Mouse (Mus musculus): ENCODE measurements at regions not wholly inside any gene's neighbourhood (a gene's known extent, or its start where the extent isn't known, plus 50 kb on each side); places are given as distances from the start of the nearest gene placed in this dataset.
"Not testable (repeated sequence)": the region's sequence is repeated elsewhere in the genome, so short reads cannot be mapped to it uniquely, and the experiment has no call there.

GRCm38 (mm10) chr12:112301929-112302328, 155.9 kb downstream of the Kif26a start:
- Histone ChIP-seq H3K9me3 (ENCODE audit: control insufficient read depth, low read length) (no peaks in the 10 kb centered on the region), H3K27ac (ENCODE audit: low read length) (no peak overlapping the region), H3K4me2 (ENCODE audit: low read length) (no peak overlapping the region), H3K27me3 (replicated peaks; ENCODE audit: control insufficient read depth, insufficient read depth, low read length) (no peaks in the 10 kb centered on the region), H3K36me3 (ENCODE audit: control insufficient read depth, insufficient read depth) (no peaks in the 10 kb centered on the region), H3K9ac (replicated peaks; ENCODE audit: low read depth, low read length) (no peak overlapping the region), H3K4me1 (replicated peaks; ENCODE audit: control insufficient read depth, insufficient read depth, low read length) (peaks cover 32% of the 10 kb centered on the region), H3K4me3 (replicated peaks; ENCODE audit: low read length) (no peak overlapping the region)
- WGBS, result 32% methylated on average over 8 of the region's 8 CpGs
- ATAC-seq, result no peak

- peaks cover 17% of the 10 kb centered on the region; the same call in 1 of the 2 replicates for H3K4me1 ChIP-seq (replicated peaks; ENCODE audit: control insufficient read depth, insufficient read depth, low read length)
- H3K36me3 ChIP-seq (ENCODE audit: control insufficient read depth, insufficient read depth), result no peaks in the 10 kb centered on the region
- no peaks in the 10 kb centered on the region for H3K27me3 ChIP-seq (replicated peaks; ENCODE audit: control insufficient read depth, insufficient read depth, low read length)
- H3K27ac ChIP-seq (ENCODE audit: low read length), result peak overlapping the region; percentile 17
- WGBS, result 54% methylated on average over 7 of the region's 7 CpGs
- no peak overlapping the region for H3K9ac ChIP-seq (replicated peaks; ENCODE audit: low read depth, low read length)
- peak; percentile 57 for ATAC-seq
- H3K4me3 ChIP-seq (replicated peaks; ENCODE audit: low read length), result no peak overlapping the region
- H3K9me3 ChIP-seq (ENCODE audit: control insufficient read depth, low read length), result no peaks in the 10 kb centered on the region
- H3K4me2 ChIP-seq (ENCODE audit: low read length), result no peak overlapping the region
These were observed 160.2 kb downstream of the Kif26a start for GRCm38 (mm10) chr12:112306208-112306607.

- Histone ChIP-seq H3K27ac (ENCODE audit: low read length) (no peak overlapping the region), H3K36me3 (ENCODE audit: control insufficient read depth, insufficient read depth) (no peaks in the 10 kb centered on the region), H3K9me3 (ENCODE audit: control insufficient read depth, low read length) (no peaks in the 10 kb centered on the region), H3K4me2 (ENCODE audit: low read length) (no peak overlapping the region), H3K27me3 (replicated peaks; ENCODE audit: control insufficient read depth, insufficient read depth, low read length) (no peaks in the 10 kb centered on the region), H3K4me3 (replicated peaks; ENCODE audit: low read length) (no peak overlapping the region), H3K4me1 (replicated peaks; ENCODE audit: control insufficient read depth, insufficient read depth, low read length) (peaks cover 12% of the 10 kb centered on the region; the same call in 1 of the 2 replicates), H3K9ac (replicated peaks; ENCODE audit: low read depth, low read length) (no peak overlapping the region)
- ATAC-seq, result no peak
These were observed 162.0 kb downstream of the Kif26a start for GRCm38 (mm10) chr12:112308016-112308415.

DNA sequence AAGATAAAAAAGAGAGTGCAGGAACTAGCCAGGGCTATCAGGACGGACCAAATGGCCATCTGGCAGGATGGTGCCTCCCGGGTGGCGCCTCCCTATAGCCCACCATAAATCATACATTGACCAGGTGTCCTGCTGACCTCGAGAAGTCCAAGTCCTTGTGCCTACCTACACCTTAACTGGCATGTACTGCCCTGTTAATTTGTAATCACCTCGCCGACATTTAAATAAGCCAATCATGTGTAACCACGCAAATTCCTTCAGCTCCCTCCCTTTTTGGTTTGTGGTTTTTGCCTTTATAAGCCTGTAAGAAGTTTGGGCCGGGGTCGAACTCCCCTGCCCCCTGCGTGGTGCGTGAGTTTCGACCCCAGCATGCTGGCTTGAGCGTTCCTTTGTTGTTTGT, 163.1 kb downstream of the Kif26a start:
- H3K4me3 ChIP-seq (replicated peaks; ENCODE audit: low read length); H3K4me2 ChIP-seq (ENCODE audit: low read length); H3K9ac ChIP-seq (replicated peaks; ENCODE audit: low read depth, low read length); H3K36me3 ChIP-seq (ENCODE audit: control insufficient read depth, insufficient read depth); H3K9me3 ChIP-seq (ENCODE audit: control insufficient read depth, low read length); H3K27me3 ChIP-seq (replicated peaks; ENCODE audit: control insufficient read depth, insufficient read depth, low read length); ATAC-seq; H3K27ac ChIP-seq (ENCODE audit: low read length): not testable (repeated sequence)
- peaks cover 12% of the 10 kb centered on the region; the same call in 1 of the 2 replicates for H3K4me1 ChIP-seq (replicated peaks; ENCODE audit: control insufficient read depth, insufficient read depth, low read length)
- 94% methylated on average over 13 of the region's 13 CpGs for WGBS

DNA sequence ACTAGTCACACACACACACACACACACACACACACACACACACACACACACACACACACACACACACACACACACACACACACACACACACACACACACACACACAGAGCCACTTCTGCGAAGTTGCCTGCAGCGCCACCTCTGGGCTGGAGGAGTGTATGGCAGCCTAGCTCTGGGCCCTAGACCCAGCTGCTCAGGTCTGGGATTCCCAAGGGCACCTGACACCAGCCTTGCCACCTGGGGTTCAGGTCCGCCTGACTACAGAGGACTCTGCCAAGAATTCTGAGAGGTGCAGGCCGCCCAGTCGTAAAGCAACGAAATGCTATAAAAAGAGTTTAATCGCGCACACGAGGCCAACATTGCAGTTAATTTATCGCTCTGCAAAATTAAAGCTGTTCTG, 163.8 kb downstream of the Kif26a start:
- 83% methylated on average over 10 of the region's 10 CpGs for WGBS
- ATAC-seq, result no peak
- H3K4me2 ChIP-seq (ENCODE audit: low read length), result no peak overlapping the region

GRCm38 (mm10) chr12:112310661-112311060, 164.7 kb downstream of the Kif26a start:
- H3K36me3 ChIP-seq (ENCODE audit: control insufficient read depth, insufficient read depth), result no peaks in the 10 kb centered on the region
- H3K4me3 ChIP-seq (replicated peaks; ENCODE audit: low read length), result no peak overlapping the region
- H3K4me1 ChIP-seq (replicated peaks; ENCODE audit: control insufficient read depth, insufficient read depth, low read length), result peaks cover 8% of the 10 kb centered on the region; the same call in 1 of the 2 replicates
- no peaks in the 10 kb centered on the region for H3K9me3 ChIP-seq (ENCODE audit: control insufficient read depth, low read length)
- H3K27me3 ChIP-seq (replicated peaks; ENCODE audit: control insufficient read depth, insufficient read depth, low read length), result no peaks in the 10 kb centered on the region
- no peak overlapping the region for H3K4me2 ChIP-seq (ENCODE audit: low read length)
- no peak overlapping the region for H3K9ac ChIP-seq (replicated peaks; ENCODE audit: low read depth, low read length)
- H3K27ac ChIP-seq (ENCODE audit: low read length), result no peak overlapping the region
- ATAC-seq, result peak; percentile 32
- 68% methylated on average over 10 of the region's 10 CpGs for WGBS

More for the DNA sequence above, 163.8 kb downstream of the Kif26a start:
- Histone ChIP-seq H3K36me3 (ENCODE audit: control insufficient read depth, insufficient read depth) (no peaks in the 10 kb centered on the region), H3K9ac (replicated peaks; ENCODE audit: low read depth, low read length) (no peak overlapping the region), H3K4me3 (replicated peaks; ENCODE audit: low read length) (no peak overlapping the region), H3K4me1 (replicated peaks; ENCODE audit: control insufficient read depth, insufficient read depth, low read length) (peaks cover 12% of the 10 kb centered on the region; the same call in 1 of the 2 replicates), H3K9me3 (ENCODE audit: control insufficient read depth, low read length) (no peaks in the 10 kb centered on the region), H3K27ac (ENCODE audit: low read length) (no peak overlapping the region), H3K27me3 (replicated peaks; ENCODE audit: control insufficient read depth, insufficient read depth, low read length) (no peaks in the 10 kb centered on the region)

DNA sequence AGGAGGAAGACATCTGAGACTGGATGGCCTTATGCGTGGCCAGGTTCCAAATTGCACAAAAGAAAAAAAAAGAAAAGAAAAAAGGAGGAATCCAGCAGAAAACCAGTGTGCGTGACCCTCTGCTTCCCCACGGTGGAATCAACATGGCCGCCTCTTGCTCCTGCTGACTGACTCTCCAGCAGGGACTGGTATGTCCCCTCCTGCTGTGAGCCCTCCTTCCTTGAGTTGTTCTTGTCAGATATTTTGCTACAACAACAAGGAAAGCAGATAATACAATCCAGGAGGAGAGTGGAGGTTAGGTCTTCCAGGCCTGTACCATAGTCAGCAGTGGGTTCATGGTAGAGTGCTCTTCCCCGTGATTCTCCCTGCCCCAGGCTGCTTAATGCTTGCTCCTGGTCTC, 168.8 kb downstream of the Kif26a start:
- Histone ChIP-seq H3K27me3 (replicated peaks; ENCODE audit: control insufficient read depth, insufficient read depth, low read length) (no peaks in the 10 kb centered on the region), H3K4me3 (replicated peaks; ENCODE audit: low read length) (no peak overlapping the region), H3K27ac (ENCODE audit: low read length) (no peak overlapping the region), H3K36me3 (ENCODE audit: control insufficient read depth, insufficient read depth) (no peaks in the 10 kb centered on the region), H3K9me3 (ENCODE audit: control insufficient read depth, low read length) (no peaks in the 10 kb centered on the region), H3K9ac (replicated peaks; ENCODE audit: low read depth, low read length) (no peak overlapping the region), H3K4me2 (ENCODE audit: low read length) (no peak overlapping the region), H3K4me1 (replicated peaks; ENCODE audit: control insufficient read depth, insufficient read depth, low read length) (no peaks in the 10 kb centered on the region)
- 72% methylated on average over 5 of the region's 5 CpGs for WGBS
- no peak for ATAC-seq

- Histone ChIP-seq H3K36me3 (ENCODE audit: control insufficient read depth, insufficient read depth) (no peaks in the 10 kb centered on the region), H3K9me3 (ENCODE audit: control insufficient read depth, low read length) (no peaks in the 10 kb centered on the region), H3K9ac (replicated peaks; ENCODE audit: low read depth, low read length) (no peak overlapping the region), H3K4me3 (replicated peaks; ENCODE audit: low read length) (no peak overlapping the region), H3K27me3 (replicated peaks; ENCODE audit: control insufficient read depth, insufficient read depth, low read length) (no peaks in the 10 kb centered on the region), H3K4me2 (ENCODE audit: low read length) (no peak overlapping the region), H3K4me1 (replicated peaks; ENCODE audit: control insufficient read depth, insufficient read depth, low read length) (no peaks in the 10 kb centered on the region), H3K27ac (ENCODE audit: low read length) (no peak overlapping the region)
- 93% methylated on average over 9 of the region's 9 CpGs for WGBS
- ATAC-seq, result no peak
These were observed 171.2 kb downstream of the Kif26a start for GRCm38 (mm10) chr12:112317191-112317590.

DNA sequence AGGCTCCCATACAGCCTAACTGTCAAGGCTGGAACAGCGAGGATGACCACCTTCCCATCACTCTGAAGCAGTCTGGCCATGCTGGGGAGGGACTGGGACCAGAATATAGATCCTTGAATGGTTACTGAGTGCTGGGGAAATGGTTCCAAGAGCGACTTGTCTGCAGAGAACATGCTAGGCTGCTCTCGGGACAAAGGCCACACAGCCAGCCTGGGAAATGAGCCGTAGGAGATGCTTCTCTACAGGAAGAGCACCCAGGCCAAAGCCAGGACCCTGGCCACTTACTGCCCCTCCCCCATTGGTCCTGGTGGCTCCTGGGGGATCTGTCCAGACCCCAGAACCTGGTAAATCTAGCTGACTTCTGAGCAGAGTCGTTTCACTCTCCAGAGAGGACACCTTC, 170.8 kb upstream of the A530016L24Rik start:
- Histone ChIP-seq H3K27me3 (replicated peaks; ENCODE audit: control insufficient read depth, insufficient read depth, low read length) (no peaks in the 10 kb centered on the region), H3K36me3 (ENCODE audit: control insufficient read depth, insufficient read depth) (no peaks in the 10 kb centered on the region), H3K4me3 (replicated peaks; ENCODE audit: low read length) (no peak overlapping the region), H3K9me3 (ENCODE audit: control insufficient read depth, low read length) (no peaks in the 10 kb centered on the region), H3K9ac (replicated peaks; ENCODE audit: low read depth, low read length) (no peak overlapping the region), H3K4me1 (replicated peaks; ENCODE audit: control insufficient read depth, insufficient read depth, low read length) (no peaks in the 10 kb centered on the region), H3K27ac (ENCODE audit: low read length) (no peak overlapping the region), H3K4me2 (ENCODE audit: low read length) (no peak overlapping the region)
- 83% methylated on average over 5 of the region's 5 CpGs for WGBS
- ATAC-seq, result no peak

DNA sequence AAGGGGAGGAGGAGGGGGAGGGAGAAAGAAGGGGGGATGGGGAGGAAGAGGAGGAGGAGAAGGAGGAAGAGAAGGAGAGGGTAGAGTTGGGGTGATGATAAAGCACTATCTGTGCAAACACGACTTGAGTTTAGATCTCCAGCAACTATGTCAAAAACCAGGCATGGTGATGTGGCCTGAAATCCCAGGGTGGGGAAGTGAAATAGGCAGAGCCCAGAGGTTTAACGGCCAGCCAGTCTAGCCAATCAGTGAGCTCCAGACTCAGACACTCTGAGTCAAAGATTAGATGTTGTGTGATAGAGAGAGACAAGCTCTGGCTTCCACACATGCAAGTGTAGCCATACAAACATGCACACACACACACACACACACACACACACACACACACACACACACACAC, 167.1 kb upstream of the A530016L24Rik start:
- no peak overlapping the region for H3K27ac ChIP-seq (ENCODE audit: low read length)
- no peaks in the 10 kb centered on the region for H3K4me1 ChIP-seq (replicated peaks; ENCODE audit: control insufficient read depth, insufficient read depth, low read length)
- H3K4me3 ChIP-seq (replicated peaks; ENCODE audit: low read length), result no peak overlapping the region
- no peak overlapping the region for H3K9ac ChIP-seq (replicated peaks; ENCODE audit: low read depth, low read length)
- no peaks in the 10 kb centered on the region; the same call in 1 of the 2 replicates for H3K27me3 ChIP-seq (replicated peaks; ENCODE audit: control insufficient read depth, insufficient read depth, low read length)
- H3K4me2 ChIP-seq (ENCODE audit: low read length), result no peak overlapping the region
- no peak for ATAC-seq
- 75% methylated on average over 2 of the region's 2 CpGs for WGBS
- H3K9me3 ChIP-seq (ENCODE audit: control insufficient read depth, low read length), result no peaks in the 10 kb centered on the region
- no peaks in the 10 kb centered on the region for H3K36me3 ChIP-seq (ENCODE audit: control insufficient read depth, insufficient read depth)

Measured in forebrain, embryonic 16.5 days (tissue).